Mouse (Mus musculus) T-helper 17 cell (primary cell): ENCODE measurements at regions not wholly inside any gene's neighbourhood (a gene's known extent, or its start where the extent isn't known, plus 50 kb on each side); places are given as distances from the start of the nearest gene placed in this dataset.

Source experiments
- in situ Hi-C, 2 experiments: fragments of 300-600 bp; cut with MboI, MseI; formaldehyde crosslinking; loops; 1 replicate in 1 of 2; 2 replicates in 1 of 2; pipeline ENCODE4 v1.15.1; 2025; ENCODE audit warnings: high pct_unique_total_duplicates in 2 of 2

DNA sequence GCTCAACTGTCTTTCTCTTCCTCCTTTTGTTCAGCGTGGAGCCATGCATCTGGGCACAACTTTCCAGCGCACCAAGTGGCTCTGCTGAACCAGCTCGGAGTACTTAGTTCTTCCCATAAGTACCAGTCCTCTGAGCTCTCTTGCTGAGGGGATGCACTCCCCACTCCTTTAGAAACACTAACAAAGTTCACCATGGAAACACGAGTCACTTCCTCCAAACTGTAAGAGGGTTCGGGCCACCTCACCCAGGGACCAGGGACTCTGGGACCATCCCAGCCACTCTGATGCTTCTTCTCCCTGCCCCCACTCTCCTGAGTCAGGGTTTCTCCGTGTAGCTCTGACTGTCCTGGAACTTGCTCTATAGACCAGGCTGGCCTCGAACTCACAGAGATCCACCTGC, 107.0 kb upstream of the 1700021F07Rik start:
- in situ Hi-C loops: loop anchor here (5.0 kb wide), 2 partner anchors 133 to 183 kb away; no protein-coding TSS in a partner anchor

DNA sequence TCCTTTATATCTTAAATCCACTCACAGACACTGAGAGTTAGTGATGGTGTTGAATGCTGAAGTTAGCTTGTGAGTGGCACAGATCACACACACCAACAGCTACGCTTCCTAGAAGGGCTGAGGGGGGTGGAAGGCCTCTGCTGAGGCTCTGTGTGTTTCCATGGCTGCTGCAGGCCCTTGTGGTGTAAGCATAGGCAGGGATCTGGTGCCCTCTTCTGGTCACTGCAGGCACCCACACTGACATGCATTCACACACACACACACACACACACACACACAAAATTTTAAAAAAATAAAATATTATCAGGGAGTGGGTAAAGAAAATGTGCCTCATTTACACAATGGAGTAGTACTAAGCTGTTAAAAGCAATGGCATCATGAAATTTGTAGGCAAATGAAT, 105.5 kb upstream of the 1700021F07Rik start:
- in situ Hi-C loops: loop anchor here (5.0 kb wide), 2 partner anchors 135 to 185 kb away; no protein-coding TSS in a partner anchor

DNA sequence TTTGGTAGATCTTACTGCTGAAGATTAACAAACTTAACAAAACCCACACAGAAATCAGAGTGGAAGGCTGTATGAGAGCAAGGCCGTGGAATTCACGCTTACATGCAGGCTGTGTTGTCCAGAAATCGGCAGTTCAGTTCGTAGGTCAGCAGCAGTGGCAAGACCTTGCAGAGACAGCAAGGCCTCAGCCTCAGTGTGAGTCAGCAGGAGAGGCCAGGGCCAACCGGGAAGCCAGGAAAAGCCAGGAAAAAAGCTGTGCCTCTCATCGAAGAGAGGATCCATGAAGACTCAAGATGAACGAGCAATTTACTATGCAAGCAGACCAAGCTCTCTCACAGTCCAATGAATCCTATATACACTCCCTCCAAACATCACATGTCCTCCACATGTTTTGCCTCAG, 103.4 kb upstream of the 1700021F07Rik start:
- in situ Hi-C loops: loop anchor here (5.0 kb wide), 2 partner anchors 137 to 187 kb away; no protein-coding TSS in a partner anchor

DNA sequence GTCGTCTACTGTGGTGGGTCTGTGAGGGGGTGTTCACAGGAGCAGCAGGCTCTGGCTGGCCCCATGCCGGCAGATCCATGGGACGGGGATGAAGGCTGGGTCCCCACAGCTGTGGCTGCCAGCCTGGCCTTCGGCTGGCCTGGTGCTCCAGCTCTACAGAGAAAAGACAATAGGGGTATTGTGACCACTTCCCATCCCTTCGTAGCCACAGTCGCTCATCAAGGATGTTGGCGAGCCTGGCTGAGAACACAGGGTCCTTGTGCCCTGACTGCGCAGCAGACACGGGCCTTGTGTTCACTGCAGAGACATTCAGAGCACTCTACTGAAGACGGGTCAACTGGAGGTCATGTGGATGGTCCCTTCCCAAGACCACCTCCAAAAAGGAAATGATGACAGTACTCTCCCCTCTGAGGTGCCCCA, 102.4 kb upstream of the 1700021F07Rik start:
- in situ Hi-C loops: loop anchor here (5.0 kb wide), 2 partner anchors 138 to 188 kb away; no protein-coding TSS in a partner anchor

DNA sequence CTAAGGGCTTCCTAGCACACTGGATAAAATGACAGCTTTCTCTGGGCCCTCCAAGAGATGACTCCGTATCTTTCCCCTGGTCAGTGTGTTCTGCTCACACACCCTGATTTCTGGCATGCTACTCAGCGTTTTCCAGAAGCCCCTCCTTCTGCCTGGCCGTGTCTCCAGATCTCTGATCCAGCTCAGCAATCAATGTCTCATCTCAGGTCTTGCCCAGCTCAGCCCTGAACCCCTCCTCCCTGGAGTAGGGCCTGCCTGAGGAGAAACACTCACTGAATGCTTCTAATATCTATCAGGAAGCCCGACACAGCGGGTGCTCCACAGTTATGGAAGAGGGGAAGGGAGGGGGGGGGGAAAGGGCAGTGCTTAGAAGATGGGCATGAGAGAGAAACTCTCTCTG, 101.9 kb upstream of the 1700021F07Rik start:
- in situ Hi-C loops: no loop called here

DNA sequence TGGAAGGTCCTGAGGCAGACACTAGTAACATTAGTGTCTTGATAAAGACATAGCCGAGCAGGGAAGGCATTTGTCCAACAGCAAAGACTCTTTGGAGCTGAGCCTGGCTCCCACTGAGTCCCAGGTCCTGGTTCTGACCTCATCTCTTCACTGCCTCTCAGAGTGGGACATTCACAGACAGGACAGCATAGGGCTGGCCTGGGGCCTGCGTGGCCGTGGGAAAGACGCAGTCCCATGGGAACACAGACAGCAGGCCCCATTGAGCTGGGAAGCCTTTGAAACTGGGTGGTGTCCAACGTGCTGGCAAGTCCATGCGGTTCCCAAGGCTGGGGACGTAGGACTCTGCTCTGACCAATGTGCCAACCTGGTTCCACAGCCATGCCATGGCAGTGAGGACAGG, 97.5 kb upstream of the 1700021F07Rik start:
- in situ Hi-C loops: no loop called here

DNA sequence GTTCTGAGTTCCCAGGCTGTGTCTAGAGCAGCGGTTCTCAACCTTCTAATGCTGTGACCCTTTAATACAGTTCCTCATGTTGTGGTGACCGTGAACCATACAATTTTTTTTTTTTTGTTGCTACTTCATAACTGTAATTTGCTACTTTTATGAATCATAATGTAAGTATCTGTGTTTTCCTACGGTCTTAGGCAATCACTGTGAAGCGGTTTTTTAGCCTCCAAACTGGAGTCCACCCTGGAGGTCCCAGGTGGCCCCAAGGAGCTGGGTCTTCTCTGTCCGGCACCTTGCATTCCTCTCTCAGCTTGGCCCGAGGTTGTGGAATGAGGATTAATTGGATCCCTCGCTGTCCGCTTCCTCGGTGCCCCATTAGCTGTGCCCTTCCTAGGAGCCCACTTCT, 96.6 kb upstream of the 1700021F07Rik start:
- in situ Hi-C loops: no loop called here

DNA sequence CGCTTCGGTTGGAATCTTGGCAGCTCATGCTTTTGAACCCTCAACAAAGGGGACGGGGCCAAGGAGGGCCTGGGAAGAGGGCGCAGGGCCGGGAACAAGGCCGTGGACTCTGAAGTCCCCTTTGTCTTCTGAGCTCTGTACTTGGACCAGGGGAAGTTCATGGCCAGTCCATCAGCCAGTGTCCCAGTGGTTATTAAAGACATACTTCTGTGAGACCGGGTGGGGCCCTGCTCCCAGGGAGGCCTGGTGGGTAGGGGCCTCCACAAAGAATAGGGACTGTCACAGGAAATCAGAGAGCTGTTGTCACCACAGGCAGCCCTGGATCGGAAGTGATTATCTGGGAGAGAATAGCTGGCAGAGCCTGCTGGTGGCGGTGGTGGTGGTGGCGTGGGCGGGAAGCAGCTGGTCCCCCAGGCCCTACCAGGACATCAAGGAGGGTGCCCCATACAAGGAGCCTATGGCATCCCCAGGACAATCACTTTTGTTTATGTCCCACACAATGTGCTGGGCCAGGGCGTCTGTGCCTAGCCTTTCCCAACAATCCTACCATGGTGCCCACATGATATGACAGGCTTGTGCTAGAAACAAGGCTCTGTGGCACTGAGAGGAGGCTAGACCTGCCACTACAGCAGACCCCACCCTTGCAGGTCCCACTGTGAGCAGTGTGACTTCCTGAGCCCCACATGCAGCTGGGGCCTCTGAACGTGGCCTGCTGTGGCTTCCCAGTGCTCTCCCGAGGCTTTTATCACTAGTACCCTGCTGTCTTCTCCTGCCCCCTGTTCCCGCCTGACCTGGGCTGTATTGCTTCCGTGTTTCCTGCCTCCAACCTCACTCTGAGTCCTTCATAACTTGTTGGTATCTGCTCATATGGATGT, 96.0 kb upstream of the 1700021F07Rik start:
- in situ Hi-C loops: no loop called here

DNA sequence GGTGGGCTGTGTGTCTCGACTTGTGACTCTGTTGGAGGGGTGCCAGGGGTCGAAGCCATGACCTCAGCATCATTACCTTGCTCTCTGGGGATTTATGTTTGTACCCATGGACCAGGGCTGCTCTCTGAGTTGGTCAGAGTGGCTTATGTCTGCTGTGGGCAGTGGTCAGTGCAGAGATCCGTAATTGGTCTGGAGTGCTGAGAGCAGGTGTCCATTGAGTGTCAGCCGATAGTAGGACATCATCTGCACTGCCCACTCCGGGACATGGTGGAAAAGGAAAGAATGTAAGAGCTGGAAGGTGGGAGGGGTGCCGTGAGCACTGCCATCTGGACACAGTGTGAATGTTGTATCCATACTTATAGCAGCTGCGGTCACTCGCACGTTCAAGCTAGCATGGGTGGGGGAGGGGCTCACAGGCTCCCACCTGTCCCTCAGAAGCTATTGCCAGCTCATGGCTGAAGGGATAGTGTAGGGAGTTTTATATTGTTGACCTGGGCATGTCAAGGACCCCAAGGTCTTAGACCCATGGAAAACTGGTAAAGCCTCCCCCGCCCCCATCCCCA, 94.4 kb upstream of the 1700021F07Rik start:
- in situ Hi-C loops: no loop called here

DNA sequence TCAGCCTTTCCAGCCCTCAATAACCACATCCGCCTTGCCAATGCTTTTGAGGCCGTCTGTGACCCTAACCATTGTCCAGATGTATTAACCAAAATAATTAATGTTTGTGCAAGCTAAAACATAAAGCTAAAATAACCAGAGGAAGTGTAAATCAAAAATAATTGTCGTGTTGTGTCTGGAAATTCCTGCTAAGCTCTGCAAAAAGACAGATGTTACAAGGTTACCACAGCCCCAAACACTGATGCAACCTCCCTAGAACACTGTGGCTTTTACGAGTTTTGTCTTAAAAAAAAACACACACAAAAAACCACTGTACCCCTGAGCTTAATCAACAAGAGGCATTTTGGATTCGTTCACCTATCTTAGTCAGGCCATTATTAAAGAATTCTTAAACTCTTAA, 90.5 kb upstream of the 1700021F07Rik start:
- in situ Hi-C loops: no loop called here

DNA sequence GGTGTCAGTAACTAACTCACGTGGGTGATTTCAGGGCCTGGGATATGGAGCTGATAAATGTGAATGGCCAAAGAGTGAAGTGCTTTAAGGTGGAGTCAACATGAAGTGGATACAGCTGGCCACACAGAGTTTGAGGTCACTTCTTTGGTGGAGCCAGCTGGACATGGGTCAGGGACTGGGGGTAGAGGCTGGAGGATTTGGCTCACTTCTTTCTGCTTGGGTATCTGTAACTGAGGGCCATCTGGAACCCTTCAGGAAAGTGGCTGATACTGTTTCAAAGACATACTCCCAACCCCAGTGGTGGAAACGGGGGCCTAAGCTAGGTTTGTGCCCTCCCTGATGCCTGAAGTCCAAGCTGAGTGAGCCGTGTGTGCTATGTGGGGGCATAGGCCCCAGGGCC, 90.1 kb upstream of the 1700021F07Rik start:
- in situ Hi-C loops: no loop called here

DNA sequence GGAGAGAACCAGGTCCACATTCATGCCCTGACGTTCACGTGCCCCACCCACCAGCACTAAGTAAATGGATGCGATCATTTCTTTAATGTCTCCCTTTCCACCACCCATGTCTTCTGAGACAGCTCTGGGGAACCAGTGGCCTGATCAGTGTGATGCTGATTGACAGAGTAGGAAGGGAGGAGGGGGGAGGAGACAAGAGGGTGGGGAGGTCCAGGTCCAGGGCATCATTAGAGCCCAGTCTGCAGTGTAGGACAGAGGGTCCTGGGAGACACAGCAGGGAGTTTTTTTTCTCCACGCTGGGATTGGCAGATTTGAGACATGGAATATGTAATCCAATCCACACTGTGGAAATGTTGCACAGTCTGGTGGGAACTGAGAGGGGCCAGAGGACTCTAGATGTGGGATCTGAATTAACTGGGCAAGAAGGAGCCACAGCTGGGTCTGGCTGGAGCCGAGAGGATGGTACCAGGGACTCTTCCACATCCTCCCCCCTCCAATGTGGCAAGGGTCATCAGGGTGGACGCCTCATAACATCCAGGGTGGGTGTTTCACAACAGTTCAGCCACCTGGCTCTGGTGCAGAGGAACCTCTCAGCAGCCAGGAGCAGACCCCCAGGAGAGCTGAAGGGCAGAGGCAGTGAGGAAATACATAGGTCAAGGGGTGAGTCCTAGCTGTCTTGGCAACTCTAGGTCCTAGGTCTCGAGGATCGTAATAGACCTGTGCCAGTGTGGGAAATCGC, 89.3 kb upstream of the 1700021F07Rik start:
- in situ Hi-C loops: no loop called here

DNA sequence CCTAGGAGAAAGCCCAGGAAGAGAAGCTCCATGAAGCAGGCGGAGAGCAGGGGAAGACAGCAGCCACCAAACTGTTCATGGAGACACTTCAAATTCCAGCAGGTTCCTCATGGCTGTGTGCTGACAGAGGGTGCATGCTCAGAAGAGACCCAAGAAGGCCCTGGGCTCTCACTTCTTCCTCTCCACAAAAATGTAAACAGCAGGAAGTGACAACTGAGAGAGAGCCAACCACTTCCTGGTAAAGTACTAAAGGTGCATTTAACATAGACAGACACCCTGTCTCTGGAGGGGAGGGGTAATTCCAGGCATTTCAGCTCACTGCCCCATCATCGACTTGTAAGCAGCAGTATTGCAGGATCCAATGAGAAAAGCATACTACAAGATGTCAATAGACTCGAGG, 85.8 kb upstream of the 1700021F07Rik start:
- in situ Hi-C loops: no loop called here

DNA sequence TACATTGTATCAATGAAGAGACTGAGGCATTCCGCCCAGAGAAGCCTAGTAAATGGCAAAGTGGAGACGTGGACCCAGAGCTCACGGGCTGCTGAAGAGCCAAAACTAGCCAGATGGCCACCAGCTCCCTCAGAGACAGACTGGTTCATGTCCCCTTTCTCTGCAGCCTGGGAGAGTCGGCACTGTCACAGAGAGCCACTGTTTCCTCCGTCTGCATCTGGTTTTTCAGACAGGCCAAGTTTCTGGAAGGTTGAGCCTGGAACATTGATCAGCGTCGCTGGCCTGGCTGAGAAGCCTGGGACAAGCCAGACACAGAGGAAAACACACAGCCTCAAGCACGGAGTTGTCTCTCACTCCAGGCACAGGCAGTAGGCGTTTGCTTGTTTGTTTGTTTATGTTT, 83.4 kb upstream of the 1700021F07Rik start:
- in situ Hi-C loops: no loop called here

DNA sequence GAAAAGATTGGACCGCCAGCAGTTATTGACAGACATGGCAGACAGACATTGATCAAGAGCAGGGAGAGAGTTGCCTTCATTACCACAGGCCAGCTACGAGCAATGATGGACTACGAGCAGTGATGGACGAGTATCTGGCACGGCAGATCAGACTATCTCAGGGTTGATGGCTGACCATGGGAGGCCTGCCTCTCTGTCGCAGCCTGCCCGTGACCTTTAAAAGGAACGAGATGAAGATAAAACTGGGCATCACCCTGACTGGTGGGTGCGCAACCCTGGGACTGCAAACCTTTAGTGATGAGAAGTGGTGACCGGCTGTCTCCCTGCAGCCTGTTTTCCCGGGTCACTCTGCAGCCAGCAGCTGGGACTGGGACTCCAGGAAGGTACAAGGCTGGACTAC, 80.3 kb upstream of the 1700021F07Rik start:
- in situ Hi-C loops: no loop called here

DNA sequence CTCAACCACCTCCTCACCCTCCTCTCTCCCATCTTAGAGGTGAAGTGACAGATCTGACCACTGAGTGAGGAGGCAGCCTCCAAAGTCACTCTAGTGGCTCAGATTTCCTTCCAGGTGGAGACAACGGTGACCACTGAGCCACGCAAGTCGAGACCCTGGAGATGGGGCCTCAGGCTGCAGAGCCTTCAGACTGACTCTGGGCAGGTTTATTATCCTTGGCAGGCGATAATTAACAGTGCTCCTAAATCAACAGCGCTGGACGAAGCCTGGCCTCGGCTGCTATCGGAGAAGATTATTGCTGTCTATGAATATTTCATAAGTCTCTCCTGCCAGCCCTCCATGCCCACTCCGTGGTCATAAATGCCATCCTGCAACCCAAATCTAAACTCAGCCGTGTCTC, 79.1 kb upstream of the 1700021F07Rik start:
- in situ Hi-C loops: no loop called here

DNA sequence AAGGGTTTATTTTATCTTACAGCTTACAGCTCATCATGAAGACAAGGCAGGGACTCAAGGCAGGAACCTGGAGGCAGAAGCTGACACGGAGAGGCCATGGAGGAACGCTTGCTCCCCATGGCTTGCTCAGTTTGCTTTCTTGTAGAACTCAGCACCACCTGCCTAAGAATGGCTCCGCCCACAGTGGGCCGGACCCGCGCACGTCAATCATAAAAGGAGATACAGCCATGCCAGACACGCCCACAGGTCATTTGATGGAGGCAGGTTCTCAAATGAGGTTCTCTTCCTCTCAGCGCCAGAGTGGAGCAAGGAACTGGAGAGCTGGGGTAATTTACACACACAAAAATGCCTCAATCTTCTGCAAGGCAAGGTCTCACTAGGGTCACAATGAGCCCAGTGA, 78.0 kb upstream of the 1700021F07Rik start:
- in situ Hi-C loops: no loop called here

DNA sequence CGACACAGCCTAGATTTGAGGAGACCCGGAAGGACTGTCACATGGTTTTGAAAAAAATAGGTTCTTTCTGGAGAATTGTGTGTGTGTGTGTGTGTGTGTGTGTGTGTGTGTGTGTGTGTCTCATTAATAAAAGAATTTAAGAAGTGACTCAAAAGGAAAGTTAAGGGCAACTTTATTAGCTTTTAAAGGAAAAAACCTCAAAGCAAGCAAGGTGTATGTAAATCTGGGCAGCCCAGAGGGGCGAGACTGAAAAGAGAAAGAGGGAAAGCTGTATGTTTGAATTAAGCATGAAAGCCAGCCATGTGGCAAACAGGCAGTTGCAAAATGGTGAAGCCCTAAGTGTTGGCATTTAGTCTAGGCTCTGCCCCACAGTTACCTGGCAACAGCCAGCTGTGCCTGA, 77.3 kb upstream of the 1700021F07Rik start:
- in situ Hi-C loops: loop anchor here in 1 of 2 experiments (5.0 kb wide), 1 partner anchor 68 kb away; no protein-coding TSS in a partner anchor

DNA sequence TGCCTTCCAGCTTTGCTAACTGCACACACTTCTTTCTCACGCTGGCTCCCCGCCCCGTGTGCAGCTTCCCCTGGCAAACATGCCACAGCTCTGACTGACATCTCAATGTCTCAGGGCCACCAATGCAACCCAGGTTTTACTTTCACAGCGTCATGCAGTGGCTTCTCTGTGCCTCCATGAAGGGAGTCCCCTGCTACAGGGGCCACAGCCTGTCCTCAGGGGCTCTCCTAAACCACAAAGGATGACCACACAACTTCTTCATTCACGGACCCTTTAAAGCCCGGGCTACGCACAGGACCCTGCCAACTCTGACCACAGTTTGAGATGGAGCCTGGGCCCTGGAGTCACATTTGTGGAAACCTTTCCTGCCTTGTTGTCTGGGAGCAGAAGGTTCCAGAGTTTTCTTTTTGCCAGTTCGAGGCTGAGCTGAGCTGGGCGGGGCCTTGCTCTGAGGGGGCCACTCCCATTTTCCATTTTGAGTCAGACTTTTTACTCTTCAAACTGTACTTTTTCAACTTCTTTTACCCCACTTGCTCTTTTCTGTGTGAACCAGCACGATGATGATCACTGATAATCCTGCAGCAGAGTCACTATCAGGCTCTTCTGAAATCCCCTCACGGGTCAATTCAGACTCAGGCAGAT, 73.7 kb upstream of the 1700021F07Rik start:
- in situ Hi-C loops: loop anchor here in 1 of 2 experiments (5.0 kb wide), 1 partner anchor 71 kb away; no protein-coding TSS in a partner anchor

DNA sequence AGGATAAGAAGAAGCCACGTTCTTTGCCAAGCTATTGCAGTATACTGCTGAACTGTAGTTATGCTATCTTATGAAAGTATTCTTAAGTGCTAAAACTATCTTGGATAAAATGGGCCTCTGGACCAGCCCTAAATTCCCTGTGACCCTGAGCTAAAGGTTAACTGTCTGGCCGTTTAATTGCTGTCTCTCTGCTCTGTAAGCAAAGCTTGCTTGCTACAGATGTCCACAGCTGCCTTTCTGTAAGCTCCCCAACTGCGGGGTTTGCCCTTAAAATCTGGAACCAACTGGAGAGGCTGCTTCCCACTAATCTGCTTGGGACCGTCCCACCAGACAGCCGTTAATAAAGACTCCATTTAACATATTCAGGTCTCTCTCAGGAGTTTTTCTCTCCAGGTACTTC, 73.2 kb upstream of the 1700021F07Rik start:
- in situ Hi-C loops: loop anchor here in 1 of 2 experiments (5.0 kb wide), 1 partner anchor 72 kb away; no protein-coding TSS in a partner anchor

DNA sequence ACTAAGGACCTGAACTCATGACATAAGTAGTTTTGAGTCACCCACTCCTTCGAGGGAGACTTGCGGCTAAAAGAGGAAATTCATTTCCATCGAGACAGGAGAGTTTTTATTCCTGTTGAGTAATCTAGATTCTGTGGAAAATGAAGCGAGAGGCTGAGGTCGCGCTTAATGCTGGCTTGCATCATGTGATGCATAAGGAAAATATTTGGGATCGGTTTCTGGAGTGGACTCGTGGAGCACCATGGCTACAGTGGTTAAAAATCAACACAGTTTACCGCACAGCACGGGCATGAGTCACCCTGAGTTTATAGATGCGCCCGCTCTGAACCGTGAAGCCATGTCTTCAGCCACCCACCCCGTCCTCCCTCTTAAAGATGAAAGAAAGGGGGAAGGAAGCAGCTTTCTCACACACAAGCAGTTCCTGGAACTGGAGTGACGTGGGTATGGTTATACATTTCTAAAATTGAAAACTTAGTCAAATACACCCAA, 70.3 kb upstream of the 1700021F07Rik start:
- in situ Hi-C loops: loop anchor here (5.0 to 10.0 kb wide), 3 partner anchors 75 to 347 kb away; partner anchors contain the start of gene Zbp1 (in 1 of the 2)
